Comparison of ENCODE assay signal across 8 mouse cellular contexts in the genomic region with DNA sequence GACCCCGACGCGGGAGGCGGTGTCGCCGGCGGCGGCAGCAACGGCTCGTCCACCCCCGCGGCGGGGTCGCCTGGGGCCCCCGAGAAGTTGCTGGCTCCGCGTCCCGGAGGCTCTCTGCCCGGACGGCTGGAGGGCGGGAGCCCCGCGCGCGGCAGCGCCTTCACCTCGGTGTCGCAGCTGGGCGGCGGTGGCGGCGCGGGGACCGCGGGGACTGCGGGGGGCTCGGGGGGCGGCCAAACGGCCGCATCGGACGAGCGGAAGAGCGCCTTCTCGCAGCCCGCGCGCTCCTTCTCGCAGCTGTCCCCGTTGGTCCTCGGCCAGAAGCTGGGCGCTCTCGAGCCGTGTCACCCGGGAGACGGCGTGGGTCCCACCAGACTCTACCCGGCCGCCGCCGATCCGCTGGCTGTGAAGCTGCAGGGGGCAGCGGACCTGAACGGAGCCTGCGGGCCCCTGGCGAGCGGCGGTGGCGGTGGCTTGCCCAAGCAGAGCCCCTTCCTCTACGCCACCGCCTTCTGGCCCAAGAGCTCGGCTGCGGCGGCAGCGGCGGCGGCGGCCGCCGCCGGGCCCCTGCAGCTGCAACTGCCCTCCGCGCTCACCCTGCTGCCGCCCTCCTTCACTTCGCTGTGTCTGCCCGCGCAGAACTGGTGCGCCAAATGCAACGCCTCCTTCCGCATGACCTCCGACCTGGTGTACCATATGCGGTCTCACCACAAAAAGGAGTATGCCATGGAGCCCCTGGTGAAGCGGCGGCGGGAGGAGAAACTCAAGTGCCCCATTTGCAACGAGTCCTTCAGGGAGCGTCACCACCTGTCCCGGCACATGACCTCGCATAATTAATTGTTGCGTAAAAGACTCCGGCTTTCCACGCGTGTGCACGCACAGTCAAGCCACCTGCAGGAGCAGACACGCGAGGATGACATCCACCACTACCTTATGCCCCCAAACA. TPM values are rescaled to one million over a fixed set of nuclear protein-coding genes. Genes with fewer than 3 reads are reported as not detected.
DNase-seq lines count a peak whose midpoint lies in the region; ATAC-seq and TF ChIP-seq lines count a peak whose summit lies in the region.

No protein-coding gene starts in this region.

- H3K4me1 ChIP-seq in kidney, embryonic 15.5 days = peaks cover 39% of the 10 kb centered on the region
- H3K4me1 ChIP-seq in embryonic facial prominence, embryonic 14.5 days (ENCODE audit: control insufficient read depth, insufficient read depth, low read length) = peaks cover 7% of the 10 kb centered on the region; the same call in 1 of the 2 replicates
- no peaks in the 10 kb centered on the region for H3K4me1 ChIP-seq in hindbrain, postnatal 0 days (ENCODE audit: insufficient read depth, low read length)
- peaks cover 17% of the 10 kb centered on the region for H3K4me1 ChIP-seq in stomach, embryonic 16.5 days (ENCODE audit: control insufficient read depth, insufficient read depth, low read length)

- DNase-seq in kidney, adult 11 months = no peak
- DNase-seq in Muller cell, postnatal 12 days (ENCODE audit: inconsistent ontology term) = peak; percentile 14
- DNase-seq in embryonic facial prominence, embryonic 14.5 days (ENCODE audit: low spot score) = no peak
- peak; percentile 67 for DNase-seq in hindbrain, postnatal 0 days (ENCODE audit: low spot score)

- H3K9me3 ChIP-seq in kidney, embryonic 15.5 days (replicated peaks) = no peaks in the 10 kb centered on the region
- no peaks in the 10 kb centered on the region for H3K9me3 ChIP-seq in embryonic facial prominence, embryonic 14.5 days (ENCODE audit: control insufficient read depth, low read length)
- no peaks in the 10 kb centered on the region for H3K9me3 ChIP-seq in hindbrain, postnatal 0 days (ENCODE audit: low read length)
- no peaks in the 10 kb centered on the region for H3K9me3 ChIP-seq in stomach, embryonic 16.5 days (replicated peaks; ENCODE audit: control insufficient read depth, low read length)

- H3K27ac ChIP-seq in kidney, embryonic 15.5 days = no peak overlapping the region
- H3K27ac ChIP-seq in embryonic facial prominence, embryonic 14.5 days (replicated peaks; ENCODE audit: low read depth, low read length) = no peak overlapping the region
- H3K27ac ChIP-seq in hindbrain, postnatal 0 days = peak overlapping the region; percentile 77
- H3K27ac ChIP-seq in stomach, embryonic 16.5 days (ENCODE audit: low read length) = no peak overlapping the region

- peak overlapping the region; percentile 29; the same call in 1 of the 2 replicates for H3K9ac ChIP-seq in kidney, embryonic 15.5 days
- H3K9ac ChIP-seq in embryonic facial prominence, embryonic 14.5 days (ENCODE audit: low read depth, low read length) = peak overlapping the region; percentile 58
- H3K9ac ChIP-seq in hindbrain, postnatal 0 days (replicated peaks; ENCODE audit: low read length) = peak overlapping the region; percentile 56
- peak overlapping the region; percentile 68 for H3K9ac ChIP-seq in stomach, embryonic 16.5 days (ENCODE audit: low read length)

- peak overlapping the region; percentile 57 for H3K4me3 ChIP-seq in kidney, embryonic 15.5 days (replicated peaks)
- H3K4me3 ChIP-seq in embryonic facial prominence, embryonic 14.5 days (ENCODE audit: low read depth, low read length) = peak overlapping the region; percentile 57
- H3K4me3 ChIP-seq in hindbrain, postnatal 0 days (ENCODE audit: low read length) = peak overlapping the region; percentile 52
- H3K4me3 ChIP-seq in stomach, embryonic 16.5 days (replicated peaks; ENCODE audit: low read length) = peak overlapping the region; percentile 57

- H3K27me3 ChIP-seq in kidney, embryonic 15.5 days = peaks cover 99% of the 10 kb centered on the region
- H3K27me3 ChIP-seq in embryonic facial prominence, embryonic 14.5 days (replicated peaks; ENCODE audit: control insufficient read depth, insufficient read depth, low read length) = peaks cover 99% of the 10 kb centered on the region
- peaks cover 26% of the 10 kb centered on the region; the same call in 1 of the 2 replicates for H3K27me3 ChIP-seq in hindbrain, postnatal 0 days (ENCODE audit: insufficient read depth, low read length)
- peaks cover 78% of the 10 kb centered on the region for H3K27me3 ChIP-seq in stomach, embryonic 16.5 days (ENCODE audit: control insufficient read depth, insufficient read depth, low read length)

- ATAC-seq in kidney, embryonic 15.5 days (replicated peaks; ENCODE audit: low FRiP score) = peak; percentile 68
- peak; percentile 17 for ATAC-seq in embryonic facial prominence, embryonic 14.5 days (ENCODE audit: low read depth)
- peak; percentile 41 for ATAC-seq in hindbrain, postnatal 0 days
- 0 out of 2 replicates have a peak, but pooled peaks have one; percentile 8 for ATAC-seq in megakaryocyte, adult 5-6 weeks (ENCODE audit: poor library complexity, severe bottlenecking)
- ATAC-seq in stomach, embryonic 16.5 days (ENCODE audit: insufficient read depth, low FRiP score) = peak; percentile 45; the same call in 1 of the 2 replicates
- no peak for ATAC-seq in monocyte, adult 5-6 weeks (replicated peaks; ENCODE audit: insufficient number of reproducible peaks, low FRiP score, low TSS enrichment, poor library complexity, severe bottlenecking)

- H3K36me3 ChIP-seq in kidney, embryonic 15.5 days = no peaks in the 10 kb centered on the region
- H3K36me3 ChIP-seq in embryonic facial prominence, embryonic 14.5 days (ENCODE audit: control insufficient read depth, insufficient read depth, low read length) = no peaks in the 10 kb centered on the region
- no peaks in the 10 kb centered on the region for H3K36me3 ChIP-seq in hindbrain, postnatal 0 days (ENCODE audit: insufficient read depth, low read length)
- no peaks in the 10 kb centered on the region for H3K36me3 ChIP-seq in stomach, embryonic 16.5 days (ENCODE audit: control insufficient read depth, insufficient read depth, low read length)

- TF ChIP-seq CTCF in hindbrain, postnatal 0 days (IDR thresholded peaks at IDR 0.05; ENCODE audit: low read depth) = no peak

- peak overlapping the region; percentile 97 for H3K4me2 ChIP-seq in kidney, embryonic 15.5 days
- H3K4me2 ChIP-seq in embryonic facial prominence, embryonic 14.5 days (ENCODE audit: low read depth, low read length) = peak overlapping the region; percentile 95
- peak overlapping the region; percentile 68 for H3K4me2 ChIP-seq in hindbrain, postnatal 0 days (ENCODE audit: low read depth, low read length)
- peak overlapping the region; percentile 96 for H3K4me2 ChIP-seq in stomach, embryonic 16.5 days (ENCODE audit: low read depth, low read length)

- WGBS in kidney, embryonic 15.5 days = under 1% methylated on average over 60 of the region's 106 CpGs
- WGBS in embryonic facial prominence, embryonic 14.5 days = under 1% methylated on average over 32 of the region's 106 CpGs
- WGBS in hindbrain, postnatal 0 days = under 1% methylated on average over 69 of the region's 106 CpGs
- under 1% methylated on average over 95 of the region's 106 CpGs for WGBS in stomach, embryonic 16.5 days

RNA-seq across cellular contexts. Expression of a gene that starts 19.1 kb away (rescaled TPM):
- 0.08 TPM in 1 of 2 replicates, not detected in the other for polyA plus RNA-seq in kidney, embryonic 15.5 days (2015; fragmentation: Nextera tagmentation; extraction: Ambion mirVana)
- 0.41 and 0.43 TPM in 2 replicates for polyA plus RNA-seq in embryonic facial prominence, embryonic 14.5 days (2014; fragmentation: Nextera tagmentation; extraction: Ambion mirVana)
- total RNA-seq in hindbrain, postnatal 0 days (2014; rRNA removed) = 38.0 and 38.6 TPM in 2 replicates
- polyA plus RNA-seq in hindbrain, postnatal 0 days (2015; fragmentation: Nextera tagmentation; extraction: Ambion mirVana) = 2.7 and 3.1 TPM in 2 replicates
- not detected in 2 replicates for total RNA-seq in megakaryocyte, adult 5-6 weeks (2015)
- total RNA-seq in megakaryocyte, adult 5-6 weeks (2017) = not detected in 2 replicates
- polyA plus RNA-seq in stomach, embryonic 16.5 days (2015; fragmentation: Nextera tagmentation; extraction: Ambion mirVana) = 0.06 TPM in 1 of 2 replicates, not detected in the other
- 0.19 TPM in 1 of 3 replicates, not detected in the others for total RNA-seq in monocyte, adult 5-6 weeks (2017)

Comparison
In these comparisons a context has a peak if more than half of its experiments do, and no peak if none do; other contexts are left out.
1. DNase-seq: peak in Muller cell, postnatal 12 days (single experiment) and hindbrain, postnatal 0 days (single experiment); none in kidney, adult 11 months (single experiment) and embryonic facial prominence, embryonic 14.5 days (single experiment).
2. Peak in every context shown above with its lines, with median percentiles within 50 percentile points of each other: H3K4me2 ChIP-seq, H3K4me3 ChIP-seq and H3K9ac ChIP-seq.